Mouse (Mus musculus) heart, embryonic 11.5 days (tissue): ENCODE results near the gene Wdr6. TPM values are rescaled to one million over a fixed set of nuclear protein-coding genes. Genes with fewer than 3 reads are reported as not detected.

Experiments
- ATAC-seq: fragments of 200-750 bp; cut with Nextera tagmentation; replicated peaks from 2 replicates; pipeline ENCODE4 v1.8.0; 2017; ENCODE audit warnings: moderate library complexity; ENCODE audit not compliant: insufficient number of reproducible peaks, low FRiP score, low TSS enrichment
- H3K27ac ChIP-seq: fragments of 300-500 bp; sonication (generic); 2 replicates; pipeline ENCODE4 v1.5.1; 2014; ENCODE audit warnings: mild to moderate bottlenecking, low read depth, low read length
- H3K27me3 ChIP-seq: fragments of 300-500 bp; sonication (generic); 2 replicates; pipeline ENCODE4 v1.6.1; 2014; ENCODE audit warnings: mild to moderate bottlenecking, low read length, mixed read lengths; ENCODE audit not compliant: control insufficient read depth, insufficient read depth
- H3K36me3 ChIP-seq: fragments of 300-500 bp; sonication (generic); 2 replicates; pipeline ENCODE4 v1.6.1; 2014; ENCODE audit warnings: mild to moderate bottlenecking, low read length, moderate library complexity, mixed read lengths; ENCODE audit not compliant: control insufficient read depth, insufficient read depth
- H3K4me1 ChIP-seq: fragments of 300-500 bp; sonication (generic); 2 replicates; pipeline ENCODE4 v1.6.1; 2014; ENCODE audit warnings: low read length; ENCODE audit not compliant: control insufficient read depth, insufficient read depth
- H3K4me2 ChIP-seq: fragments of 300-500 bp; sonication (generic); 2 replicates; pipeline ENCODE4 v1.6.1; 2014; ENCODE audit warnings: mild to moderate bottlenecking, moderate library complexity
- H3K4me3 ChIP-seq: fragments of 300-500 bp; sonication (generic); 2 replicates; pipeline ENCODE4 v1.5.1; 2014; ENCODE audit warnings: low read depth, low read length
- H3K9ac ChIP-seq: fragments of 300-500 bp; sonication (generic); 2 replicates; pipeline ENCODE4 v1.6.1; 2014; ENCODE audit warnings: mild to moderate bottlenecking, low read depth, low read length, moderate library complexity
- H3K9me3 ChIP-seq: fragments of 300-500 bp; sonication (generic); replicated peaks from 2 replicates; pipeline ENCODE4 v1.6.1; 2016; ENCODE audit warnings: low read length; ENCODE audit not compliant: control insufficient read depth
- WGBS: fragments of 180-500 bp; shearing (Covaris S2); extraction: QIAGEN DNeasy Blood & Tissue Kit; methylation state at CpG from one replicate; pipeline ENCODE4 v1.1.7; 2014; ENCODE audit not compliant: insufficient replicate concordance; 5-methylcytosine and 5-hydroxymethylcytosine counted together
- polyA plus RNA-seq: library from polyadenylated mRNA; unstranded; fragments of >200 nt; fragmentation: Nextera tagmentation; extraction: Ambion mirVana; gene quantifications from 2 replicates; pipeline ENCODE4 v1.2.1, GENCODE M21; 2014

The Wdr6 gene
- polyA plus RNA-seq, 1 experiment from 2014 or later = 48.6 TPM

DNA sequence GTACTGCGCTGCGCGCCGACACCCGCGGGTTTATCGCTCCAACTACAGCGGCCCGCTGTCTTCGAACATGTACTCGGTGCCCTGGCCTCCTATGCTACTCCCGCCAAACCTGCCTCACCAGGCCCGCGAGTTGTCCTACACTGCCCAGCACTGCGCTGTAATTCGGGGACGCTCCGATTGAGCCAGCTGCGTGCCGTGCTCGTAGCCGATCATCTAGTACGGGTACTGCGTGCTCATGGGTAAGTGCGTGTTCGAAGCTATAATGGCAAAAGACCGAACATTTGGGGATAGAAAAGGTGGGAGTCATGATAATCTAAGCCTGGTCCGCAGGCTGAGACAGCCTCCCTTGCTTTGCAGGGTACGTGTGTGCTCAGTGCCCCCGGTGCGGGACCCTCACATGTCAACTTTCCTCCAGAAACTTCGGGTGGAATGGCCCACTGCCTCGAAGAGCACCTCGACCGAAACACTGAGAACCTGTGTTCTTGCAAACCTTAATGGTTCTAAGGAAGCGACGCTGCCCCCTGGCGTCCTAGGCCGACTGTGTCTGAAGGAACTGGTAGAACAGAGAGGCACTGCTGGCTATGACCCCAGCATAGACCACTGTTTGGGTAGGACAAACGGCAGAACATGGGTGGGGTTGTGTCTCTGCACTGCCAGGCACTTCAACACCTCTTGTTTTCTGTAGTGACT is 8.2 kb downstream of the Wdr6 start:
- Histone ChIP-seq H3K4me3 (peak overlapping the region; percentile 64), H3K9me3 (no peaks in the 10 kb centered on the region), H3K4me2 (peak overlapping the region; percentile 89), H3K4me1 (peaks cover 28% of the 10 kb centered on the region), H3K9ac (peak overlapping the region; percentile 60), H3K27ac (peak overlapping the region; percentile 47), H3K36me3 (peaks cover 22% of the 10 kb centered on the region), H3K27me3 (no peaks in the 10 kb centered on the region)
- 1% methylated on average over 40 of the region's 40 CpGs for WGBS
- ATAC-seq = peak; percentile 19

DNA sequence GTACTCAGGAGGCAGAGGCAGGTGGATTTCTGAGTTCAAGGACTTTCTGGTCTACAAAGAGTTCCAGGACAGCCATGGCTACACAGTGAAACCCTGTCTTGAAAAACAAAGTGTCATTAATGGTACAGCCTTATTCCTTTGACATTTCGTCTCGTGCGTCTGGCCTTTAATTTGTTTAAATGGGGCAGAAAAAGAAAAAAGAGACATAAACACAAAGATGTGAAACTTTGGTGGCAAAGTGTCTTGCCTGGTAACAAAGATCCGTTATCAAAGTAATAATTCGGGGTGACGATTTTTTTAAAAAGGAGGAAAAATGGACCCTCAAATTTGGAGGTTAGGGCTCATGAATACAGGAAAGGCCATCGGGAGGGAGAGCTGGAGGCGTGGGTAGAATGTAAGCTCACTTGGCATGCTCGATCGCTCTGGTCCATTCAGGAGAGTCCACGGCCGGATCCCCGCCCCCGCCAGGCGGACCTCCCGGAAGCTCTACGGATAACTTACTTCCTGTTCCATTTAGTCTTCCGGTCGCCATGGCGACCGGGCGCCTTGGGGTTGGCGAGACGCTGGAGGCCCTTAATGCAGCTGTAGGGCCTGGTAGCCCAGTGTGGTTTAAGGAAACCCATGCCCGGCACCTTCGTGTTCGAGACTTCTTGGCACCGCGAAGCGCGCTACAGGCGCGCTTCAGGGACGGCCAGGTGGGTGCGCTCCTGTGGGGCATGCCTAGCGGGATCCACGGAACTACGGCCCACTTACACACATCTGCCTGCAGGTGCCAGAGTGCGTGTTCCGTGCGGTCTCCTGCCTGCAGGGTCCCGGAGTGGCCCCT is 8.9 kb downstream of the Wdr6 start, which contains the start of gene Dalrd3:
Gene Dalrd3 (plus strand): TSS at position 506 of the 826 bp plus-strand sequence.
- peak; percentile 65 for ATAC-seq
- peak within 1 kb of the TSS; percentile 64 for H3K4me3 ChIP-seq
- H3K9me3 ChIP-seq = no peaks in the 10 kb centered on the region
- peaks cover 22% of the 10 kb centered on the region for H3K36me3 ChIP-seq
- peak within 1 kb of the TSS; percentile 97 for H3K4me2 ChIP-seq
- H3K27me3 ChIP-seq = no peaks in the 10 kb centered on the region
- peak within 1 kb of the TSS; percentile 47 for H3K27ac ChIP-seq
- peak within 1 kb of the TSS; percentile 60 for H3K9ac ChIP-seq
- WGBS = 5% methylated on average over 41 of the region's 42 CpGs
- peaks cover 28% of the 10 kb centered on the region for H3K4me1 ChIP-seq

DNA sequence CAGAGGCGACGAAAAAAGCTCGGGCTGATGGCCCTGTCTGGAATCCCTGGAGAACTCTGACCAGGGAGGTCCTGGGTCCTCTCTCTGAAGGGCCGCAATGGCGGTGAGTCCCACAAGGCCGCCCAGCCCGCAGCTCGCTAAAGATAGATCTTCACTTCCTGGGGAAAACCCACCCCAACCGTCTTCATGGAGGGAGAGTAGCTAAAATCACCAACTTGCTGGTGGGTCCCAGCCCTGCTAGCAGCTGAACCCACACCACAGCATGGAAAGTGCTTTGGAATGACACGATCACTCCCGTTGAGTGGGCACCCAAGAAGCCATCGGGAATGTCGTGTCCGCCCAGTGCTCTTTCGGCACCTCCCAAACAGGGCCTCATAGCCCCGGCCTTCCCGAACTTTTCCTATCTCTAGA is 10.0 kb downstream of the Wdr6 start:
- Histone ChIP-seq H3K9me3 (no peaks in the 10 kb centered on the region), H3K9ac (no peak overlapping the region; the same call in 1 of the 2 replicates), H3K36me3 (peaks cover 32% of the 10 kb centered on the region), H3K27ac (no peak overlapping the region), H3K27me3 (no peaks in the 10 kb centered on the region), H3K4me3 (peak overlapping the region; percentile 79), H3K4me1 (peaks cover 22% of the 10 kb centered on the region), H3K4me2 (peak overlapping the region; percentile 97)
- WGBS = 63% methylated on average over 17 of the region's 17 CpGs
- no peak for ATAC-seq

- 8% methylated on average over 18 of the region's 18 CpGs for WGBS
- H3K9me3 ChIP-seq = no peaks in the 10 kb centered on the region
- peak overlapping the region; percentile 97 for H3K4me2 ChIP-seq
- H3K27ac ChIP-seq = peak overlapping the region; percentile 95
- ATAC-seq = no peak
- H3K4me1 ChIP-seq = peaks cover 22% of the 10 kb centered on the region
- no peaks in the 10 kb centered on the region for H3K27me3 ChIP-seq
- peaks cover 31% of the 10 kb centered on the region for H3K36me3 ChIP-seq
- peak overlapping the region; percentile 90 for H3K9ac ChIP-seq
- peak overlapping the region; percentile 79 for H3K4me3 ChIP-seq
Measured at GRCm38 (mm10) chr9:108567931-108568419, 10.6 kb downstream of the Wdr6 start.

- Histone ChIP-seq H3K4me3 (peak within 1 kb of the TSS; percentile 79), H3K4me1 (peaks cover 22% of the 10 kb centered on the region), H3K27ac (peak within 1 kb of the TSS; percentile 95), H3K36me3 (peaks cover 26% of the 10 kb centered on the region), H3K27me3 (no peaks in the 10 kb centered on the region), H3K4me2 (peak within 1 kb of the TSS; percentile 97), H3K9me3 (no peaks in the 10 kb centered on the region), H3K9ac (peak within 1 kb of the TSS; percentile 90)
- under 1% methylated on average over 73 of the region's 73 CpGs for WGBS
- peak; percentile 78 for ATAC-seq
Measured at GRCm38 (mm10) chr9:108566815-108567776, 11.4 kb downstream of the Wdr6 start, which contains the start of gene Ndufaf3. Gene Ndufaf3, minus strand, starts transcription at chr9:108567434.

DNA sequence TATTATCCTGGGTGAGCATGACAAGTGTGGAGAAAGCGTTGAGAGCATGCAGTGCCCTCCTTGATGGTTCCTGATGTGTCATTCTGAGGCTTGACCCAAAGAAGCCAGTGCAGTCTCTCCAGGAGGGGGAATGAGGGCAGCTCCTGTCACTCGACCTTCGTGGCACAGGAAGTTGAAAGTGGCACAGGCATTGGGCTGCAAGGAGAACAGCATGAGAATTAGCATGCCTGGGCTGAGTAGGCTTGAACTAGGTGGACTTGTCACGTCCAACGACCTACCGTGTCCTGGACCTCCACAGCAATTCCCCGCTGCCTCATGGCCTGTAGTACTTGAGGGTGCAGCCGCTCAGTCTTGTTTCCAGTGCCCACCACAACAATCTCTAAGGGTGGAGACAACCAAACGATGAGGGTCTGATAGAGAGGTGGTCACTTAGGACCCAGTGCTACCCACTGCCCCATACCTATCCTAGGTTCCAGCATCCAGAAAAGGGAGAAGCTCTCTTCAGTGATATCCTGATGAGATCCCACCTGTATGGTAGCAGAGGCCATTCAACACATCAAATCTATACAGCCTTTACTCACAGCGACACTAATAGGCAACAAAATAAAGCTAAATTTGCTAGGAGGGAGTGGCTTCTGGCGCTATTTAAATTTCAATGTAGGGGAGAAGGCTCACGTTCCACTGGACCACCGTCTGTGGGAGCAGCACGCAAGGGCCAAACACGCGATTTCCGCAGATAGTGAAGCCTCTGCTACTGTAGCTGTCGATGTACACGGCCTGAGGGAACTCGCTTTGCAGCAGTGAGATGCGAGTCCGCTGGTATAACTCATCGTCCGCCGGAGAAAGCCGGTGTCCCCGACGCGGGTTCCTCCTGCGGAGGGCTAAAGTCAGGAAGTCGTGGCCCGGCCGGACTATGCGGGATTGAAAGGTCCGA is 12.4 kb downstream of the Wdr6 start:
- peak overlapping the region; percentile 97 for H3K4me2 ChIP-seq
- H3K4me1 ChIP-seq = peaks cover 30% of the 10 kb centered on the region
- no peak for ATAC-seq
- H3K36me3 ChIP-seq = peaks cover 20% of the 10 kb centered on the region
- H3K27me3 ChIP-seq = no peaks in the 10 kb centered on the region
- H3K4me3 ChIP-seq = peak overlapping the region; percentile 79
- 13% methylated on average over 35 of the region's 35 CpGs for WGBS
- peak overlapping the region; percentile 95 for H3K27ac ChIP-seq
- H3K9ac ChIP-seq = peak overlapping the region; percentile 90
- H3K9me3 ChIP-seq = no peaks in the 10 kb centered on the region

DNA sequence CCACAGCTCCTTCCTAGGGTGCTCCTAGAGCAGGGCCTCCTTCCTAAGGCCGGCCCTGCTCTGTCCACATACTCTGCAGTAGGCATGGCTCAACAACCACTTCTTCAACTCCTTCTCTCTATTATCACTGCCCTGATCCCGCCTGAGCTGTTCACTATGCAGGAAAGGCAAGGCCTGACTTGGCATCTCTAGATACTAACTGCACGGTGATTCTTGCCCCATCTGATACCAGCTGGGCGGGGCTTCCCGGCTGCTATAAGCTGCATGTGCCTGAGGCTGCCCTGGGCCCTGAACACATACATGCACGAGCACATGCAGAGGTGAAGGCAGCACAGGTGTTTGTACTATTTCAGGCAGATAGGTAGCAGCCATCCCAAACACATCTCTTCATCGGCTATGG is 14.4 kb downstream of the Wdr6 start:
- WGBS = 77% methylated on average over 7 of the region's 7 CpGs
- H3K4me1 ChIP-seq = peaks cover 30% of the 10 kb centered on the region
- no peaks in the 10 kb centered on the region for H3K9me3 ChIP-seq
- peaks cover 23% of the 10 kb centered on the region for H3K36me3 ChIP-seq
- H3K4me3 ChIP-seq = no peak overlapping the region
- H3K27me3 ChIP-seq = no peaks in the 10 kb centered on the region
- no peak for ATAC-seq
- no peak overlapping the region for H3K4me2 ChIP-seq
- no peak overlapping the region for H3K9ac ChIP-seq
- no peak overlapping the region for H3K27ac ChIP-seq
